Mouse (Mus musculus): ENCODE results near the gene Pds5a. TPM values are rescaled to one million over a fixed set of nuclear protein-coding genes. Genes with fewer than 3 reads are reported as not detected.
A peak's percentile ranks its signal among the peaks of the same experiment; 100 is the strongest.

The Pds5a gene
- polyA plus RNA-seq, 1 experiment = 327 TPM

GRCm38 (mm10) chr5:65578545-65578944 is 119.5 kb downstream of the Pds5a start:
- Histone ChIP-seq H3K27me3 (ENCODE audit: control insufficient read depth, insufficient read depth, low read length, poor library complexity, severe bottlenecking) (no peaks in the 10 kb centered on the region), H3K4me1 (ENCODE audit: control insufficient read depth, insufficient read depth, low read length) (no peaks in the 10 kb centered on the region), H3K9me3 (replicated peaks; ENCODE audit: control insufficient read depth, insufficient read depth, low read length, poor library complexity, severe bottlenecking) (no peaks in the 10 kb centered on the region), H3K36me3 (ENCODE audit: control insufficient read depth, insufficient read depth, low read length, poor library complexity, severe bottlenecking) (peaks cover 6% of the 10 kb centered on the region), H3K9ac (ENCODE audit: low read depth, poor library complexity, severe bottlenecking) (no peak overlapping the region), H3K27ac (ENCODE audit: insufficient read depth, low read length) (no peak overlapping the region), H3K4me3 (ENCODE audit: low read depth, low read length) (no peak overlapping the region)
- TF ChIP-seq EP300 (IDR thresholded peaks at IDR 0.05; ENCODE audit: insufficient read depth, low read depth, low read length) = no peak
- TF ChIP-seq CTCF (IDR thresholded peaks at IDR 0.05; ENCODE audit: low read depth, low read length) = no peak
- no peak for TF ChIP-seq POLR2A (IDR thresholded peaks at IDR 0.05; ENCODE audit: insufficient read depth, low read length)

GRCm38 (mm10) chr5:65575896-65576295 is 122.2 kb downstream of the Pds5a start:
- Histone ChIP-seq H3K4me3 (ENCODE audit: low read depth, low read length) (no peak overlapping the region), H3K27me3 (ENCODE audit: control insufficient read depth, insufficient read depth, low read length, poor library complexity, severe bottlenecking) (no peaks in the 10 kb centered on the region), H3K36me3 (ENCODE audit: control insufficient read depth, insufficient read depth, low read length, poor library complexity, severe bottlenecking) (peaks cover 8% of the 10 kb centered on the region), H3K9ac (ENCODE audit: low read depth, poor library complexity, severe bottlenecking) (no peak overlapping the region), H3K27ac (ENCODE audit: insufficient read depth, low read length) (no peak overlapping the region), H3K9me3 (replicated peaks; ENCODE audit: control insufficient read depth, insufficient read depth, low read length, poor library complexity, severe bottlenecking) (no peaks in the 10 kb centered on the region), H3K4me1 (ENCODE audit: control insufficient read depth, insufficient read depth, low read length) (no peaks in the 10 kb centered on the region)
- TF ChIP-seq CTCF (IDR thresholded peaks at IDR 0.05; ENCODE audit: low read depth, low read length) (no peak), POLR2A (IDR thresholded peaks at IDR 0.05; ENCODE audit: insufficient read depth, low read length) (no peak), EP300 (IDR thresholded peaks at IDR 0.05; ENCODE audit: insufficient read depth, low read depth, low read length) (no peak)

GRCm38 (mm10) chr5:65574876-65575275 is 123.2 kb downstream of the Pds5a start:
- peaks cover 9% of the 10 kb centered on the region for H3K36me3 ChIP-seq (ENCODE audit: control insufficient read depth, insufficient read depth, low read length, poor library complexity, severe bottlenecking)
- no peak overlapping the region for H3K4me3 ChIP-seq (ENCODE audit: low read depth, low read length)
- H3K27me3 ChIP-seq (ENCODE audit: control insufficient read depth, insufficient read depth, low read length, poor library complexity, severe bottlenecking) = no peaks in the 10 kb centered on the region
- H3K9me3 ChIP-seq (replicated peaks; ENCODE audit: control insufficient read depth, insufficient read depth, low read length, poor library complexity, severe bottlenecking) = no peaks in the 10 kb centered on the region
- no peak overlapping the region for H3K27ac ChIP-seq (ENCODE audit: insufficient read depth, low read length)
- no peaks in the 10 kb centered on the region for H3K4me1 ChIP-seq (ENCODE audit: control insufficient read depth, insufficient read depth, low read length)
- TF ChIP-seq POLR2A (IDR thresholded peaks at IDR 0.05; ENCODE audit: insufficient read depth, low read length) (no peak), CTCF (IDR thresholded peaks at IDR 0.05; ENCODE audit: low read depth, low read length) (no peak), EP300 (IDR thresholded peaks at IDR 0.05; ENCODE audit: insufficient read depth, low read depth, low read length) (no peak)
- H3K9ac ChIP-seq (ENCODE audit: low read depth, poor library complexity, severe bottlenecking) = no peak overlapping the region

- Histone ChIP-seq H3K4me3 (ENCODE audit: low read depth, low read length) (no peak overlapping the region), H3K27ac (ENCODE audit: insufficient read depth, low read length) (no peak overlapping the region), H3K4me1 (ENCODE audit: control insufficient read depth, insufficient read depth, low read length) (peaks cover 1% of the 10 kb centered on the region), H3K27me3 (ENCODE audit: control insufficient read depth, insufficient read depth, low read length, poor library complexity, severe bottlenecking) (no peaks in the 10 kb centered on the region), H3K9ac (ENCODE audit: low read depth, poor library complexity, severe bottlenecking) (no peak overlapping the region), H3K36me3 (ENCODE audit: control insufficient read depth, insufficient read depth, low read length, poor library complexity, severe bottlenecking) (peaks cover 11% of the 10 kb centered on the region), H3K9me3 (replicated peaks; ENCODE audit: control insufficient read depth, insufficient read depth, low read length, poor library complexity, severe bottlenecking) (no peaks in the 10 kb centered on the region)
- TF ChIP-seq CTCF (IDR thresholded peaks at IDR 0.05; ENCODE audit: low read depth, low read length) (no peak), POLR2A (IDR thresholded peaks at IDR 0.05; ENCODE audit: insufficient read depth, low read length) (no peak), EP300 (IDR thresholded peaks at IDR 0.05; ENCODE audit: insufficient read depth, low read depth, low read length) (no peak)
Measured at GRCm38 (mm10) chr5:65565486-65565885, 132.6 kb downstream of the Pds5a start.

GRCm38 (mm10) chr5:65561125-65561893 is 136.8 kb downstream of the Pds5a start:
- Histone ChIP-seq H3K9me3 (replicated peaks; ENCODE audit: control insufficient read depth, insufficient read depth, low read length, poor library complexity, severe bottlenecking) (no peaks in the 10 kb centered on the region), H3K27ac (ENCODE audit: insufficient read depth, low read length) (peak overlapping the region; percentile 33; the same call in 1 of the 2 replicates), H3K4me1 (ENCODE audit: control insufficient read depth, insufficient read depth, low read length) (peaks cover 1% of the 10 kb centered on the region), H3K4me3 (ENCODE audit: low read depth, low read length) (peak overlapping the region; percentile 11), H3K9ac (ENCODE audit: low read depth, poor library complexity, severe bottlenecking) (no peak overlapping the region), H3K36me3 (ENCODE audit: control insufficient read depth, insufficient read depth, low read length, poor library complexity, severe bottlenecking) (peaks cover 7% of the 10 kb centered on the region), H3K27me3 (ENCODE audit: control insufficient read depth, insufficient read depth, low read length, poor library complexity, severe bottlenecking) (no peaks in the 10 kb centered on the region)
- TF ChIP-seq EP300 (IDR thresholded peaks at IDR 0.05; ENCODE audit: insufficient read depth, low read depth, low read length) = no peak
- TF ChIP-seq POLR2A (IDR thresholded peaks at IDR 0.05; ENCODE audit: insufficient read depth, low read length) = no peak
- TF ChIP-seq CTCF (IDR thresholded peaks at IDR 0.05; ENCODE audit: low read depth, low read length) = no peak

GRCm38 (mm10) chr5:65557109-65557508 is 141.0 kb downstream of the Pds5a start:
- Histone ChIP-seq H3K36me3 (ENCODE audit: control insufficient read depth, insufficient read depth, low read length, poor library complexity, severe bottlenecking) (peaks cover 2% of the 10 kb centered on the region; the same call in 1 of the 2 replicates), H3K27ac (ENCODE audit: insufficient read depth, low read length) (no peak overlapping the region), H3K4me1 (ENCODE audit: control insufficient read depth, insufficient read depth, low read length) (no peaks in the 10 kb centered on the region), H3K9me3 (replicated peaks; ENCODE audit: control insufficient read depth, insufficient read depth, low read length, poor library complexity, severe bottlenecking) (no peaks in the 10 kb centered on the region), H3K4me3 (ENCODE audit: low read depth, low read length) (no peak overlapping the region), H3K9ac (ENCODE audit: low read depth, poor library complexity, severe bottlenecking) (no peak overlapping the region), H3K27me3 (ENCODE audit: control insufficient read depth, insufficient read depth, low read length, poor library complexity, severe bottlenecking) (no peaks in the 10 kb centered on the region)
- TF ChIP-seq CTCF (IDR thresholded peaks at IDR 0.05; ENCODE audit: low read depth, low read length) = no peak
- no peak for TF ChIP-seq EP300 (IDR thresholded peaks at IDR 0.05; ENCODE audit: insufficient read depth, low read depth, low read length)
- no peak for TF ChIP-seq POLR2A (IDR thresholded peaks at IDR 0.05; ENCODE audit: insufficient read depth, low read length)

Other genes with a start within 250 kb of the Pds5a start
- gene Gm43552, start 205.4 kb downstream of the Pds5a start, polyA plus RNA-seq (2011; ENCODE audit: insufficient read depth, insufficient read length, low read depth, missing spikeins) = not detected in 2 replicates
- gene Smim14, start 161.1 kb downstream of the Pds5a start, polyA plus RNA-seq (2011; ENCODE audit: insufficient read depth, insufficient read length, low read depth, missing spikeins) = 47.3 and 53.2 TPM in 2 replicates
- 282 and 285 TPM in 2 replicates for gene Ube2k, start 161.0 kb downstream of the Pds5a start, polyA plus RNA-seq (2011; ENCODE audit: insufficient read depth, insufficient read length, low read depth, missing spikeins)
- 73.4 and 75.3 TPM in 2 replicates for gene N4bp2, start 65.2 kb upstream of the Pds5a start, polyA plus RNA-seq (2011; ENCODE audit: insufficient read depth, insufficient read length, low read depth, missing spikeins)
- gene Rhoh, start 162.9 kb upstream of the Pds5a start, polyA plus RNA-seq (2011; ENCODE audit: insufficient read depth, insufficient read length, low read depth, missing spikeins) = 0.12 TPM in 1 of 2 replicates, not detected in the other
- gene Chrna9, start 236.6 kb upstream of the Pds5a start, polyA plus RNA-seq (2011; ENCODE audit: insufficient read depth, insufficient read length, low read depth, missing spikeins) = 3.9 and 5.6 TPM in 2 replicates